Mouse (Mus musculus) liver, embryonic 12.5 days (tissue): ENCODE results near the gene Mas1. TPM values are rescaled to one million over a fixed set of nuclear protein-coding genes. Genes with fewer than 3 reads are reported as not detected.

Experiments used
- ATAC-seq: fragments of 200-750 bp; cut with Nextera tagmentation; 2 replicates; pipeline ENCODE4 v1.8.0; 2017; ENCODE audit warnings: moderate number of reproducible peaks, mild to moderate bottlenecking, moderate library complexity
- H3K27ac ChIP-seq: fragments of 300-500 bp; sonication (generic); 2 replicates; pipeline ENCODE4 v1.5.1; 2016; ENCODE audit warnings: mild to moderate bottlenecking
- H3K27me3 ChIP-seq: fragments of 300-500 bp; sonication (generic); replicated peaks from 2 replicates; pipeline ENCODE4 v1.6.1; 2016; ENCODE audit warnings: mild to moderate bottlenecking, moderate library complexity
- H3K36me3 ChIP-seq: fragments of 300-500 bp; sonication (generic); 2 replicates; pipeline ENCODE4 v1.6.1; 2016; ENCODE audit warnings: mild to moderate bottlenecking, moderate library complexity
- H3K4me1 ChIP-seq: fragments of 300-500 bp; sonication (generic); 2 replicates; pipeline ENCODE4 v1.6.1; 2016
- H3K4me2 ChIP-seq: fragments of 300-500 bp; sonication (generic); 2 replicates; pipeline ENCODE4 v1.6.1; 2016; ENCODE audit warnings: mild to moderate bottlenecking, moderate library complexity
- H3K4me3 ChIP-seq: fragments of 300-500 bp; sonication (generic); 2 replicates; pipeline ENCODE4 v1.5.1; 2016; ENCODE audit warnings: mild to moderate bottlenecking, moderate library complexity
- H3K9ac ChIP-seq: fragments of 300-500 bp; sonication (generic); 2 replicates; pipeline ENCODE4 v1.6.1; 2016; ENCODE audit warnings: mild to moderate bottlenecking, moderate library complexity
- H3K9me3 ChIP-seq: fragments of 300-500 bp; sonication (generic); replicated peaks from 2 replicates; pipeline ENCODE4 v1.6.1; 2016; ENCODE audit warnings: mild to moderate bottlenecking, moderate library complexity
- WGBS: fragments of 180-500 bp; shearing (Covaris S2); methylation state at CpG from one replicate; pipeline ENCODE4 v1.1.7; 2016; ENCODE audit not compliant: insufficient replicate concordance; 5-methylcytosine and 5-hydroxymethylcytosine counted together
- polyA plus RNA-seq: library from polyadenylated mRNA; unstranded; fragments of >200 nt; fragmentation: Nextera tagmentation; extraction: Ambion mirVana; gene quantifications from 2 replicates; pipeline ENCODE4 v1.2.1, GENCODE M21; 2016

Mas1 gene
- polyA plus RNA-seq, 1 experiment from 2014 or later, result 0.12 TPM

GRCm38 (mm10) chr17:12810103-12810972 is 57.6 kb downstream of the Mas1 start:
- WGBS, result 23% methylated on average over 14 of the region's 14 CpGs
- H3K27me3 ChIP-seq, result no peaks in the 10 kb centered on the region
- H3K4me2 ChIP-seq, result no peak overlapping the region
- H3K27ac ChIP-seq, result peak overlapping the region; percentile 2; the same call in 1 of the 2 replicates
- no peak overlapping the region for H3K9ac ChIP-seq
- peaks cover 12% of the 10 kb centered on the region; the same call in 1 of the 2 replicates for H3K4me1 ChIP-seq
- H3K36me3 ChIP-seq, result peaks cover 16% of the 10 kb centered on the region
- peak; percentile 74 for ATAC-seq
- H3K9me3 ChIP-seq, result no peaks in the 10 kb centered on the region
- H3K4me3 ChIP-seq, result no peak overlapping the region

- no peaks in the 10 kb centered on the region for H3K9me3 ChIP-seq
- H3K27ac ChIP-seq, result no peak overlapping the region
- H3K4me1 ChIP-seq, result peaks cover 12% of the 10 kb centered on the region; the same call in 1 of the 2 replicates
- H3K9ac ChIP-seq, result no peak overlapping the region
- H3K27me3 ChIP-seq, result no peaks in the 10 kb centered on the region
- 83% methylated on average over 6 of the region's 6 CpGs for WGBS
- H3K36me3 ChIP-seq, result peaks cover 5% of the 10 kb centered on the region; the same call in 1 of the 2 replicates
- no peak overlapping the region for H3K4me3 ChIP-seq
- H3K4me2 ChIP-seq, result no peak overlapping the region
- no peak for ATAC-seq
Measured at GRCm38 (mm10) chr17:12808851-12809250, 59.1 kb downstream of the Mas1 start.

- H3K9me3 ChIP-seq, result no peaks in the 10 kb centered on the region
- H3K27ac ChIP-seq, result no peak overlapping the region
- H3K4me1 ChIP-seq, result peaks cover 8% of the 10 kb centered on the region; the same call in 1 of the 2 replicates
- no peak overlapping the region for H3K9ac ChIP-seq
- no peaks in the 10 kb centered on the region for H3K36me3 ChIP-seq
- no peaks in the 10 kb centered on the region for H3K27me3 ChIP-seq
- H3K4me3 ChIP-seq, result no peak overlapping the region
- H3K4me2 ChIP-seq, result no peak overlapping the region
- no peak for ATAC-seq
Measured at GRCm38 (mm10) chr17:12804584-12805445, 63.1 kb downstream of the Mas1 start.

- Histone ChIP-seq H3K27ac (no peak overlapping the region), H3K9me3 (no peaks in the 10 kb centered on the region), H3K27me3 (no peaks in the 10 kb centered on the region), H3K36me3 (no peaks in the 10 kb centered on the region), H3K4me3 (no peak overlapping the region), H3K4me1 (no peaks in the 10 kb centered on the region), H3K9ac (no peak overlapping the region), H3K4me2 (no peak overlapping the region)
- 65% methylated on average over 9 of the region's 9 CpGs for WGBS
- ATAC-seq, result no peak
Measured at GRCm38 (mm10) chr17:12801861-12802540, 65.9 kb downstream of the Mas1 start.

GRCm38 (mm10) chr17:12799368-12800275 is 68.3 kb downstream of the Mas1 start:
- Histone ChIP-seq H3K4me1 (peaks cover 6% of the 10 kb centered on the region), H3K4me3 (no peak overlapping the region), H3K27ac (no peak overlapping the region), H3K4me2 (no peak overlapping the region), H3K9me3 (no peaks in the 10 kb centered on the region), H3K36me3 (0 out of 2 replicates have a peak, but pooled peaks cover 1% of the 10 kb centered on the region), H3K9ac (no peak overlapping the region), H3K27me3 (no peaks in the 10 kb centered on the region)
- WGBS, result 66% methylated on average over 12 of the region's 12 CpGs
- no peak for ATAC-seq

GRCm38 (mm10) chr17:12798571-12798970 is 69.4 kb downstream of the Mas1 start:
- Histone ChIP-seq H3K4me3 (no peak overlapping the region), H3K27me3 (no peaks in the 10 kb centered on the region), H3K36me3 (peaks cover 6% of the 10 kb centered on the region; the same call in 1 of the 2 replicates), H3K9ac (no peak overlapping the region), H3K4me2 (no peak overlapping the region), H3K9me3 (no peaks in the 10 kb centered on the region), H3K27ac (no peak overlapping the region), H3K4me1 (peaks cover 17% of the 10 kb centered on the region)
- ATAC-seq, result no peak
- WGBS, result 75% methylated on average over 3 of the region's 3 CpGs

GRCm38 (mm10) chr17:12797427-12798029 is 70.4 kb downstream of the Mas1 start:
- H3K9me3 ChIP-seq, result no peaks in the 10 kb centered on the region
- no peak overlapping the region for H3K4me3 ChIP-seq
- no peaks in the 10 kb centered on the region for H3K27me3 ChIP-seq
- peaks cover 27% of the 10 kb centered on the region for H3K4me1 ChIP-seq
- no peak overlapping the region for H3K27ac ChIP-seq
- 61% methylated on average over 3 of the region's 3 CpGs for WGBS
- H3K36me3 ChIP-seq, result peaks cover 6% of the 10 kb centered on the region; the same call in 1 of the 2 replicates
- H3K4me2 ChIP-seq, result no peak overlapping the region
- no peak overlapping the region for H3K9ac ChIP-seq
- ATAC-seq, result no peak

GRCm38 (mm10) chr17:12796633-12797032 is 71.3 kb downstream of the Mas1 start:
- Histone ChIP-seq H3K9me3 (no peaks in the 10 kb centered on the region), H3K27ac (peak overlapping the region; percentile 30; the same call in 1 of the 2 replicates), H3K36me3 (peaks cover 6% of the 10 kb centered on the region; the same call in 1 of the 2 replicates), H3K4me2 (no peak overlapping the region), H3K27me3 (no peaks in the 10 kb centered on the region), H3K4me1 (peaks cover 34% of the 10 kb centered on the region), H3K4me3 (no peak overlapping the region), H3K9ac (no peak overlapping the region)
- 37% methylated on average over 3 of the region's 3 CpGs for WGBS
- no peak for ATAC-seq

- Histone ChIP-seq H3K27me3 (no peaks in the 10 kb centered on the region), H3K9ac (no peak overlapping the region), H3K4me2 (no peak overlapping the region), H3K27ac (peak overlapping the region; percentile 38; the same call in 1 of the 2 replicates), H3K9me3 (0 out of 2 replicates have a peak, but pooled peaks cover under 1% of the 10 kb centered on the region), H3K4me1 (peaks cover 52% of the 10 kb centered on the region), H3K36me3 (peaks cover 8% of the 10 kb centered on the region; the same call in 1 of the 2 replicates), H3K4me3 (no peak overlapping the region)
- WGBS, result 32% methylated on average over 8 of the region's 8 CpGs
- ATAC-seq, result no peak
Measured at GRCm38 (mm10) chr17:12793660-12794406, 74.1 kb downstream of the Mas1 start.
